Mouse (Mus musculus): Measurements from ENCODE around the gene Pld5. TPM values are rescaled to one million over a fixed set of nuclear protein-coding genes. Genes with fewer than 3 reads are reported as not detected.

Pld5 gene
- polyA plus RNA-seq, 1 experiment from 2014 or later: 5.9 TPM

GRCm38 (mm10) chr1:175967004-175967745, 307.9 kb downstream of the Pld5 start:
- H3K36me3 ChIP-seq (ENCODE audit: control insufficient read depth, insufficient read depth, low read length): no peaks in the 10 kb centered on the region
- no peak overlapping the region for H3K27ac ChIP-seq (ENCODE audit: low read depth, low read length)
- H3K4me1 ChIP-seq (ENCODE audit: control insufficient read depth, insufficient read depth, low read length): no peaks in the 10 kb centered on the region
- 91% methylated on average over 5 of the region's 5 CpGs for WGBS
- no peaks in the 10 kb centered on the region for H3K27me3 ChIP-seq (ENCODE audit: control insufficient read depth, insufficient read depth, low read length)
- H3K4me2 ChIP-seq (ENCODE audit: low read depth, low read length): no peak overlapping the region
- no peak overlapping the region for H3K4me3 ChIP-seq (ENCODE audit: low read depth, low read length)
- no peaks in the 10 kb centered on the region for H3K9me3 ChIP-seq (ENCODE audit: control insufficient read depth, low read length)
- ATAC-seq (ENCODE audit: low read depth): no peak
- no peak overlapping the region for H3K9ac ChIP-seq (replicated peaks; ENCODE audit: low read depth, low read length)

GRCm38 (mm10) chr1:175961786-175962185, 313.3 kb downstream of the Pld5 start:
- H3K36me3 ChIP-seq (ENCODE audit: control insufficient read depth, insufficient read depth, low read length): no peaks in the 10 kb centered on the region
- 93% methylated on average over 2 of the region's 2 CpGs for WGBS

GRCm38 (mm10) chr1:175950851-175951250, 324.3 kb downstream of the Pld5 start:
- Histone ChIP-seq H3K4me1 (ENCODE audit: control insufficient read depth, insufficient read depth, low read length) (no peaks in the 10 kb centered on the region), H3K36me3 (ENCODE audit: control insufficient read depth, insufficient read depth, low read length) (no peaks in the 10 kb centered on the region), H3K9me3 (ENCODE audit: control insufficient read depth, low read length) (0 out of 2 replicates have a peak, but pooled peaks cover 2% of the 10 kb centered on the region), H3K4me2 (ENCODE audit: low read depth, low read length) (no peak overlapping the region), H3K9ac (replicated peaks; ENCODE audit: low read depth, low read length) (no peak overlapping the region), H3K4me3 (ENCODE audit: low read depth, low read length) (no peak overlapping the region), H3K27me3 (ENCODE audit: control insufficient read depth, insufficient read depth, low read length) (no peaks in the 10 kb centered on the region), H3K27ac (ENCODE audit: low read depth, low read length) (no peak overlapping the region)
- WGBS: 88% methylated on average over 2 of the region's 2 CpGs
- ATAC-seq (ENCODE audit: low read depth): no peak

More at GRCm38 (mm10) chr1:175961786-175962185, 313.3 kb downstream of the Pld5 start:
- no peak for ATAC-seq (ENCODE audit: low read depth)
- H3K4me3 ChIP-seq (ENCODE audit: low read depth, low read length): no peak overlapping the region
- no peak overlapping the region for H3K9ac ChIP-seq (replicated peaks; ENCODE audit: low read depth, low read length)
- no peak overlapping the region for H3K27ac ChIP-seq (ENCODE audit: low read depth, low read length)
- H3K9me3 ChIP-seq (ENCODE audit: control insufficient read depth, low read length): no peaks in the 10 kb centered on the region
- no peaks in the 10 kb centered on the region for H3K4me1 ChIP-seq (ENCODE audit: control insufficient read depth, insufficient read depth, low read length)
- H3K27me3 ChIP-seq (ENCODE audit: control insufficient read depth, insufficient read depth, low read length): no peaks in the 10 kb centered on the region
- H3K4me2 ChIP-seq (ENCODE audit: low read depth, low read length): no peak overlapping the region

- no peak overlapping the region for H3K4me3 ChIP-seq (ENCODE audit: low read depth, low read length)
- no peaks in the 10 kb centered on the region for H3K27me3 ChIP-seq (ENCODE audit: control insufficient read depth, insufficient read depth, low read length)
- H3K4me1 ChIP-seq (ENCODE audit: control insufficient read depth, insufficient read depth, low read length): no peaks in the 10 kb centered on the region
- 0 out of 2 replicates have a peak, but pooled peaks cover 2% of the 10 kb centered on the region for H3K9me3 ChIP-seq (ENCODE audit: control insufficient read depth, low read length)
- no peak overlapping the region for H3K9ac ChIP-seq (replicated peaks; ENCODE audit: low read depth, low read length)
- no peak overlapping the region for H3K27ac ChIP-seq (ENCODE audit: low read depth, low read length)
- H3K36me3 ChIP-seq (ENCODE audit: control insufficient read depth, insufficient read depth, low read length): no peaks in the 10 kb centered on the region
- ATAC-seq (ENCODE audit: low read depth): no peak
- no peak overlapping the region for H3K4me2 ChIP-seq (ENCODE audit: low read depth, low read length)
- 79% methylated on average over 3 of the region's 3 CpGs for WGBS
These were observed 324.7 kb downstream of the Pld5 start for GRCm38 (mm10) chr1:175950421-175950820.

DNA sequence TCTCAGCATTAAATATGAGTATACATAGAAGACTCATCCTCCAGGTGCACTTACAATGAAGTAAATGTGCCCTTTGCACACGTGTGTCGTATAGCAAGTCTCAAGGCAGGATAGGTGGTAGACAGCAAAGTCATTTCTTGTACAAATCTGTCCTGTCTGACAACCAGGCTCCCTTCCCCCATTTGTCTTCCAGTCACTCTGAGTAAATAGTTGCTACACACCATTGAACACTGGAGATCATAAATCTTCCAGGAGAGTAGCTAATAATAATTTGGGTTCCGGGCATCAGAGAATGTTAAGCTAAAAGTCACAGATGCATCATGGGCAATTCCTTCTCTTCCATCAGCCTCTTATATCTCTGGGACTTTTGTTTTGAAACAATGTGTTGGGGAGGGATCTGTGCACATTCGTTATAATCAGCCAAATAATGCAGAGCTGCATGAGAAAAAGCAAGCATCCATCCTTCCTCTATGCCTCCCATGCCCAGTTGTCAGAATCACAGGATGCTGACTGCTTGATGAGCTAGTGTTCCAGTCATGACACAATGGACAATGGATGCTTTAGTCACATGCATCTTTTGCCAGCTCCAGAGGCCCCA, 328.3 kb downstream of the Pld5 start:
- Histone ChIP-seq H3K4me1 (ENCODE audit: control insufficient read depth, insufficient read depth, low read length) (no peaks in the 10 kb centered on the region), H3K9ac (replicated peaks; ENCODE audit: low read depth, low read length) (no peak overlapping the region), H3K4me2 (ENCODE audit: low read depth, low read length) (no peak overlapping the region), H3K9me3 (ENCODE audit: control insufficient read depth, low read length) (no peaks in the 10 kb centered on the region), H3K27me3 (ENCODE audit: control insufficient read depth, insufficient read depth, low read length) (no peaks in the 10 kb centered on the region), H3K27ac (ENCODE audit: low read depth, low read length) (no peak overlapping the region), H3K36me3 (ENCODE audit: control insufficient read depth, insufficient read depth, low read length) (no peaks in the 10 kb centered on the region), H3K4me3 (ENCODE audit: low read depth, low read length) (no peak overlapping the region)
- peak; percentile 49; the same call in 1 of the 2 replicates for ATAC-seq (ENCODE audit: low read depth)
- WGBS: 45% methylated on average over 4 of the region's 4 CpGs

DNA sequence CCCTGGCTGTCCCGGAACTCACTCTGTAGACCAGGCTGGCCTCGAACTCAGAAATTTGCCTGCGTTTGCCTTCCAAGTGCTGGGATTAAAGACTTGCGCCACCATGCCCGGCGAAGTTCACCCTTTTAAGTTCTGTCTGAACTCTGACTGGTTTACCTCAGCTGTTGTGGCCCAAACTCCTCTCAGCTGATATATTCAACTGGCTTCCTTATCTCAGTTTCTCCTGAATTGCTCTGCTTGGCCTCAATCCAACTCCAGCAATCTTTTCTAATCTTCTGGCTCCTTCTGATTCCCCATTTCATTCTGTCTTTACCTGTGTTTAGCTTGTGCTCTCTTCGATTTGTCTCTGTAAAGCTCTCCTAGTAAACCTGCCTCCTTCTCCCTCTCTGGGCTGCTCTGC, 331.9 kb downstream of the Pld5 start:
- no peaks in the 10 kb centered on the region for H3K27me3 ChIP-seq (ENCODE audit: control insufficient read depth, insufficient read depth, low read length)
- no peak overlapping the region for H3K9ac ChIP-seq (replicated peaks; ENCODE audit: low read depth, low read length)
- no peak overlapping the region for H3K4me2 ChIP-seq (ENCODE audit: low read depth, low read length)
- H3K36me3 ChIP-seq (ENCODE audit: control insufficient read depth, insufficient read depth, low read length): no peaks in the 10 kb centered on the region
- no peak for ATAC-seq (ENCODE audit: low read depth)
- H3K4me1 ChIP-seq (ENCODE audit: control insufficient read depth, insufficient read depth, low read length): no peaks in the 10 kb centered on the region
- no peaks in the 10 kb centered on the region for H3K9me3 ChIP-seq (ENCODE audit: control insufficient read depth, low read length)
- WGBS: 95% methylated on average over 7 of the region's 7 CpGs
- H3K27ac ChIP-seq (ENCODE audit: low read depth, low read length): no peak overlapping the region
- H3K4me3 ChIP-seq (ENCODE audit: low read depth, low read length): no peak overlapping the region

GRCm38 (mm10) chr1:175938731-175939130, 336.4 kb downstream of the Pld5 start:
- Histone ChIP-seq H3K4me3 (ENCODE audit: low read depth, low read length) (no peak overlapping the region), H3K36me3 (ENCODE audit: control insufficient read depth, insufficient read depth, low read length) (no peaks in the 10 kb centered on the region), H3K27ac (ENCODE audit: low read depth, low read length) (no peak overlapping the region), H3K27me3 (ENCODE audit: control insufficient read depth, insufficient read depth, low read length) (no peaks in the 10 kb centered on the region), H3K9me3 (ENCODE audit: control insufficient read depth, low read length) (no peaks in the 10 kb centered on the region), H3K4me2 (ENCODE audit: low read depth, low read length) (no peak overlapping the region), H3K9ac (replicated peaks; ENCODE audit: low read depth, low read length) (no peak overlapping the region), H3K4me1 (ENCODE audit: control insufficient read depth, insufficient read depth, low read length) (no peaks in the 10 kb centered on the region)
- ATAC-seq (ENCODE audit: low read depth): no peak
- 86% methylated on average over 3 of the region's 3 CpGs for WGBS

GRCm38 (mm10) chr1:175936282-175936737, 338.8 kb downstream of the Pld5 start:
- ATAC-seq (ENCODE audit: low read depth): peak; percentile 83
- Histone ChIP-seq H3K4me1 (ENCODE audit: control insufficient read depth, insufficient read depth, low read length) (no peaks in the 10 kb centered on the region), H3K36me3 (ENCODE audit: control insufficient read depth, insufficient read depth, low read length) (no peaks in the 10 kb centered on the region), H3K9me3 (ENCODE audit: control insufficient read depth, low read length) (no peaks in the 10 kb centered on the region), H3K27ac (ENCODE audit: low read depth, low read length) (no peak overlapping the region), H3K4me3 (ENCODE audit: low read depth, low read length) (no peak overlapping the region), H3K9ac (replicated peaks; ENCODE audit: low read depth, low read length) (no peak overlapping the region), H3K27me3 (ENCODE audit: control insufficient read depth, insufficient read depth, low read length) (no peaks in the 10 kb centered on the region), H3K4me2 (ENCODE audit: low read depth, low read length) (no peak overlapping the region)
- WGBS: 7% methylated on average over 11 of the region's 11 CpGs

DNA sequence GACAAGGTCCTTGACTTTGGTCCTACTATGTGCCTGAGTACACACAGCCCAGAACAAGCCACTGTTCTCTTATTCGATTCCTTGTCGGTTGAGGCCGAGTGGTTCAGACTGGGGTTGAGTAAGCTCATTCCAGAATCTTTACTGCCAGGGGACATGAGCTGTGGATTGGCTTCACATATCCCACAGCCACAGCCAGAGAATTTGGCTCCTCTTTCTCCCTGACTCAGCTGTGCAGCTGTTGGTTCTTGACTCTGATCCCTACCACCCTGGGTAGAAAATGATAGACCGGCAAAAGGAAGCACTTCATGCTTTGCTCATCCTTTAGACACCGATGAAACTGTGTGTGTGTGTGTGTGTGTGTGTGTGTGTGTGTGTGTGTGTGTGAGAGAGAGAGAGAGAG, 343.7 kb downstream of the Pld5 start:
- no peak overlapping the region for H3K4me2 ChIP-seq (ENCODE audit: low read depth, low read length)
- no peak overlapping the region for H3K9ac ChIP-seq (replicated peaks; ENCODE audit: low read depth, low read length)
- no peaks in the 10 kb centered on the region for H3K4me1 ChIP-seq (ENCODE audit: control insufficient read depth, insufficient read depth, low read length)
- WGBS: 93% methylated on average over 5 of the region's 5 CpGs
- H3K9me3 ChIP-seq (ENCODE audit: control insufficient read depth, low read length): no peaks in the 10 kb centered on the region
- no peak overlapping the region for H3K4me3 ChIP-seq (ENCODE audit: low read depth, low read length)
- no peak for ATAC-seq (ENCODE audit: low read depth)
- H3K27me3 ChIP-seq (ENCODE audit: control insufficient read depth, insufficient read depth, low read length): no peaks in the 10 kb centered on the region
- H3K36me3 ChIP-seq (ENCODE audit: control insufficient read depth, insufficient read depth, low read length): no peaks in the 10 kb centered on the region
- H3K27ac ChIP-seq (ENCODE audit: low read depth, low read length): no peak overlapping the region

Measured in neural tube, embryonic 14.5 days (tissue).